Mouse (Mus musculus): Measurements from ENCODE around the gene Tacr2. TPM values are rescaled to one million over a fixed set of nuclear protein-coding genes. Genes with fewer than 3 reads are reported as not detected.

Gene Tacr2
- polyA plus RNA-seq, 1 experiment from 2014 or later, result not detected

GRCm38 (mm10) chr10:62244067-62244466 lies 8.2 kb upstream of the Tacr2 start:
- Histone ChIP-seq H3K4me2 (no peak overlapping the region), H3K27ac (no peak overlapping the region), H3K9ac (no peak overlapping the region), H3K4me1 (no peaks in the 10 kb centered on the region), H3K9me3 (no peaks in the 10 kb centered on the region), H3K4me3 (no peak overlapping the region), H3K36me3 (replicated peaks) (no peaks in the 10 kb centered on the region), H3K27me3 (replicated peaks) (no peaks in the 10 kb centered on the region)
- no peak for ATAC-seq (replicated peaks)
- WGBS, result 94% methylated on average over 9 of the region's 9 CpGs

GRCm38 (mm10) chr10:62247156-62247555 lies 5.1 kb upstream of the Tacr2 start:
- H3K27me3 ChIP-seq (replicated peaks), result no peaks in the 10 kb centered on the region
- WGBS, result 64% methylated on average over 3 of the region's 3 CpGs
- no peak overlapping the region for H3K4me3 ChIP-seq
- no peaks in the 10 kb centered on the region for H3K4me1 ChIP-seq
- no peak overlapping the region for H3K4me2 ChIP-seq
- no peak for ATAC-seq (replicated peaks)
- H3K9ac ChIP-seq, result no peak overlapping the region
- H3K27ac ChIP-seq, result no peak overlapping the region
- no peaks in the 10 kb centered on the region for H3K36me3 ChIP-seq (replicated peaks)
- no peaks in the 10 kb centered on the region for H3K9me3 ChIP-seq

- whole genome bisulfite sequencing, result 56% methylated on average over 8 of the region's 8 CpGs
- no peaks in the 10 kb centered on the region for H3K27me3 ChIP-seq (replicated peaks)
- no peak overlapping the region for H3K27ac ChIP-seq
- peak; percentile 56; the same call in 1 of the 2 replicates for ATAC-seq (replicated peaks)
- no peak overlapping the region for H3K4me2 ChIP-seq
- H3K9me3 ChIP-seq, result no peaks in the 10 kb centered on the region
- H3K4me1 ChIP-seq, result no peaks in the 10 kb centered on the region
- H3K9ac ChIP-seq, result no peak overlapping the region
- H3K4me3 ChIP-seq, result no peak overlapping the region
- H3K36me3 ChIP-seq (replicated peaks), result no peaks in the 10 kb centered on the region
Observed at GRCm38 (mm10) chr10:62247815-62248214, 4.4 kb upstream of the Tacr2 start.

- no peak overlapping the region for H3K4me3 ChIP-seq
- H3K4me2 ChIP-seq, result no peak overlapping the region
- no peak for ATAC-seq (replicated peaks)
- H3K9ac ChIP-seq, result no peak overlapping the region
- no peaks in the 10 kb centered on the region for H3K27me3 ChIP-seq (replicated peaks)
- whole genome bisulfite sequencing, result 89% methylated on average over 27 of the region's 27 CpGs
- H3K9me3 ChIP-seq, result no peaks in the 10 kb centered on the region
- no peaks in the 10 kb centered on the region for H3K4me1 ChIP-seq
- H3K36me3 ChIP-seq (replicated peaks), result no peaks in the 10 kb centered on the region
- no peak overlapping the region for H3K27ac ChIP-seq
Observed at GRCm38 (mm10) chr10:62252496-62253235, 428 bp downstream of the Tacr2 start.

GRCm38 (mm10) chr10:62258298-62258697 lies 6.1 kb downstream of the Tacr2 start:
- ATAC-seq (replicated peaks), result no peak
- no peak overlapping the region for H3K4me3 ChIP-seq
- H3K9ac ChIP-seq, result no peak overlapping the region
- H3K36me3 ChIP-seq (replicated peaks), result no peaks in the 10 kb centered on the region
- no peak overlapping the region for H3K4me2 ChIP-seq
- no peaks in the 10 kb centered on the region for H3K4me1 ChIP-seq
- no peaks in the 10 kb centered on the region for H3K9me3 ChIP-seq
- no peak overlapping the region for H3K27ac ChIP-seq
- H3K27me3 ChIP-seq (replicated peaks), result no peaks in the 10 kb centered on the region
- 90% methylated on average over 5 of the region's 5 CpGs for WGBS

GRCm38 (mm10) chr10:62261115-62261886 lies 9.1 kb downstream of the Tacr2 start:
- Histone ChIP-seq H3K9ac (no peak overlapping the region), H3K27me3 (replicated peaks) (no peaks in the 10 kb centered on the region), H3K4me3 (no peak overlapping the region), H3K9me3 (no peaks in the 10 kb centered on the region), H3K27ac (no peak overlapping the region), H3K36me3 (replicated peaks) (no peaks in the 10 kb centered on the region), H3K4me2 (no peak overlapping the region), H3K4me1 (no peaks in the 10 kb centered on the region)
- WGBS, result 17% methylated on average over 18 of the region's 18 CpGs
- peak; percentile 69; the same call in 1 of the 2 replicates for ATAC-seq (replicated peaks)

- H3K9me3 ChIP-seq, result no peaks in the 10 kb centered on the region
- 0 out of 2 replicates have a peak, but pooled peaks cover 1% of the 10 kb centered on the region for H3K36me3 ChIP-seq (replicated peaks)
- no peak overlapping the region for H3K27ac ChIP-seq
- ATAC-seq (replicated peaks), result no peak
- no peak overlapping the region for H3K9ac ChIP-seq
- H3K4me3 ChIP-seq, result no peak overlapping the region
- no peaks in the 10 kb centered on the region for H3K4me1 ChIP-seq
- no peaks in the 10 kb centered on the region for H3K27me3 ChIP-seq (replicated peaks)
- H3K4me2 ChIP-seq, result no peak overlapping the region
- WGBS, result 79% methylated on average over 2 of the region's 2 CpGs
Observed at GRCm38 (mm10) chr10:62264299-62264698, 12.1 kb downstream of the Tacr2 start.

- WGBS, result 85% methylated on average over 15 of the region's 16 CpGs
- Histone ChIP-seq H3K4me3 (no peak overlapping the region), H3K27me3 (replicated peaks) (no peaks in the 10 kb centered on the region), H3K36me3 (replicated peaks) (peaks cover 28% of the 10 kb centered on the region; the same call in 1 of the 2 replicates), H3K27ac (no peak overlapping the region), H3K9ac (no peak overlapping the region), H3K9me3 (no peaks in the 10 kb centered on the region), H3K4me2 (no peak overlapping the region), H3K4me1 (no peaks in the 10 kb centered on the region)
- no peak for ATAC-seq (replicated peaks)
Observed at GRCm38 (mm10) chr10:62269278-62269677, 17.0 kb downstream of the Tacr2 start.

- Histone ChIP-seq H3K36me3 (replicated peaks) (peaks cover 33% of the 10 kb centered on the region), H3K4me2 (no peak overlapping the region), H3K9me3 (no peaks in the 10 kb centered on the region), H3K9ac (no peak overlapping the region), H3K4me1 (no peaks in the 10 kb centered on the region), H3K27me3 (replicated peaks) (no peaks in the 10 kb centered on the region), H3K27ac (no peak overlapping the region), H3K4me3 (no peak overlapping the region)
- no peak for ATAC-seq (replicated peaks)
- 51% methylated on average over 4 of the region's 4 CpGs for WGBS
Observed at GRCm38 (mm10) chr10:62275235-62275634, 23.0 kb downstream of the Tacr2 start.

- 95% methylated on average over 18 of the region's 19 CpGs for WGBS
- ATAC-seq (replicated peaks), result no peak
- no peak overlapping the region for H3K27ac ChIP-seq
- H3K9ac ChIP-seq, result no peak overlapping the region
- H3K9me3 ChIP-seq, result no peaks in the 10 kb centered on the region
- H3K4me3 ChIP-seq, result no peak overlapping the region
- H3K4me1 ChIP-seq, result no peaks in the 10 kb centered on the region
- H3K4me2 ChIP-seq, result no peak overlapping the region
- peaks cover 27% of the 10 kb centered on the region for H3K36me3 ChIP-seq (replicated peaks)
- H3K27me3 ChIP-seq (replicated peaks), result no peaks in the 10 kb centered on the region
Observed at GRCm38 (mm10) chr10:62277499-62278293, 25.5 kb downstream of the Tacr2 start.

GRCm38 (mm10) chr10:62279066-62279465 lies 26.8 kb downstream of the Tacr2 start:
- WGBS, result 67% methylated on average over 3 of the region's 3 CpGs
- Histone ChIP-seq H3K4me1 (no peaks in the 10 kb centered on the region), H3K9me3 (no peaks in the 10 kb centered on the region), H3K9ac (no peak overlapping the region), H3K27me3 (replicated peaks) (no peaks in the 10 kb centered on the region), H3K4me3 (no peak overlapping the region), H3K27ac (no peak overlapping the region), H3K36me3 (replicated peaks) (peaks cover 33% of the 10 kb centered on the region), H3K4me2 (no peak overlapping the region)
- ATAC-seq (replicated peaks), result no peak

GRCm38 (mm10) chr10:62279671-62280070 lies 27.4 kb downstream of the Tacr2 start:
- Histone ChIP-seq H3K4me3 (no peak overlapping the region), H3K36me3 (replicated peaks) (peaks cover 28% of the 10 kb centered on the region), H3K27ac (no peak overlapping the region), H3K27me3 (replicated peaks) (no peaks in the 10 kb centered on the region), H3K9ac (no peak overlapping the region), H3K4me1 (no peaks in the 10 kb centered on the region), H3K9me3 (no peaks in the 10 kb centered on the region), H3K4me2 (no peak overlapping the region)
- ATAC-seq (replicated peaks), result no peak
- WGBS, result 88% methylated on average over 4 of the region's 4 CpGs

All from midbrain, embryonic 15.5 days (tissue).